Mouse (Mus musculus) cortical plate, adult 2 months (tissue): ENCODE results near the gene Chrm4.

Source experiments
- CTCF ChIP-seq: fragments of 200-500 bp; IDR thresholded peaks from 2 replicates; pipeline ENCODE4 v1.5.1; 2011; ENCODE audit warnings: mild to moderate bottlenecking, control low read depth, low read length; ENCODE audit not compliant: insufficient read depth; ENCODE audit errors: extremely low read depth
- POLR2A ChIP-seq: fragments of 200-500 bp; IDR thresholded peaks from 2 replicates; pipeline ENCODE4 v1.6.1; 2011; ENCODE audit warnings: mild to moderate bottlenecking, low read length, control low read depth; ENCODE audit not compliant: insufficient read depth; ENCODE audit errors: extremely low read depth

- TF ChIP-seq POLR2A (no peak), CTCF (no peak)
These were observed 26.6 kb upstream of the Chrm4 start for GRCm38 (mm10) chr2:91900431-91900830.
